Mouse (Mus musculus) spleen, embryonic (tissue): ENCODE data around the gene B4galnt4.

Experiments used
- CTCF ChIA-PET: fragments of 350-600 bp; sonication (Branson Sonifier 250); formaldehyde crosslinking; loops from one replicate; lab custom pipeline; 2022; lab: Charles Lee

B4galnt4 gene

GRCm38 (mm10) chr7:141117636-141118035 is 56.7 kb downstream of the B4galnt4 start, which contains the start of gene Ano9:
TSS of gene Ano9 (minus strand) at chr7:141117806.
- CTCF ChIA-PET, result no interaction called here

DNA sequence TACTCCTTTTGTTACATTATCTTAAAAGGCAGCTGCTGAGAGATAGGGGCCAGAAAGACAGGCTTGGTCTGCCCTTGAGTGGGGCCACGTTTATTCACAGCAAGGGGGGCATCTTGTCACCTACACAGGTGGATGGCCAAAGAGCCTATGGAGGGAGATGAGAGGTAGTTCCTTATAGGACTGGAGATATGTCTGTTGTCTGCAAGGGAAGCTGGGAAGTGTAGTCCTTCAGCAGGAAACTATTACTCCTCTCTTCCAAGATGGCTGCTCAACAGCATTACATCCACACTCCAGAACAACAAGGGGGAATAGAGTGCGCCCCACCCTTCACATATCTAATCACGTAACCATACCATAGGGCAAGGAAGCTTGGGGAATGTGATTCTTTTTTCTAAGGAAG is 58.6 kb downstream of the B4galnt4 start:
- CTCF ChIA-PET, result no interaction called here

- CTCF ChIA-PET, result no interaction called here
Measured at GRCm38 (mm10) chr7:141120605-141121004, 59.7 kb downstream of the B4galnt4 start.

DNA sequence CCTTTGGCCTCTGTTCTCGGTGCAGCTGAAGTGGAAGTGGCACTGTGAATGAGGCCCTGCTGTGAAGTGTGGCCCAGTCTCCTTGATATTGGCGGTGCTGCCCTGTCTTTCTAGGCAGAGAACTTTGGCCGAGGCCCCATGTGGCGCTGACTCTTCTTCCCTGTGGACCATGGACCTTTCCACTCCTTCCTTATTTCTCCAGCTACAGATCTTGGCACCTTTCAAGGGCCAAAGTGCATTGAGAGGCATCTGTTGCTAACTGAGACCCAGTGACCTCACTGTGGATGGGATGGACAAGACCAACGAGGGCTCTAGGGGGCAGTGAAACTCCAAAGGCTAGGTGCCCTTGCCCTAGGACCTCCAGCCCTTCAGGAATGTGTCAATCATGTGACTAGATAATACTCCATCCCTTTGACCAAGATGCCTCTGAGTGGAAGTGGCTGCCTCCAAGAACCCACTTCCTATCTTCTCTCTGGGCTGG is 60.2 kb downstream of the B4galnt4 start:
- CTCF ChIA-PET, result no interaction called here
